Mouse (Mus musculus) hindbrain, embryonic 15.5 days (tissue): Measurements from ENCODE around the gene Olfml1. TPM values are rescaled to one million over a fixed set of nuclear protein-coding genes. Genes with fewer than 3 reads are reported as not detected.

Source experiments
- ATAC-seq: fragments of 200-750 bp; cut with Nextera tagmentation; 2 replicates; pipeline ENCODE4 v1.8.0; 2017; ENCODE audit warnings: low read depth, moderate number of reproducible peaks, moderate TSS enrichment; ENCODE audit not compliant: low FRiP score
- H3K27ac ChIP-seq: fragments of 300-500 bp; sonication (generic); replicated peaks from 2 replicates; pipeline ENCODE4 v1.5.1; 2015; ENCODE audit warnings: mild to moderate bottlenecking, inconsistent platforms
- H3K27me3 ChIP-seq: fragments of 300-500 bp; sonication (generic); 2 replicates; pipeline ENCODE4 v1.6.1; 2015; ENCODE audit warnings: control low read depth, inconsistent platforms
- H3K36me3 ChIP-seq: fragments of 300-500 bp; sonication (generic); 2 replicates; pipeline ENCODE4 v1.6.1; 2015; ENCODE audit warnings: control low read depth, inconsistent platforms
- H3K4me1 ChIP-seq: fragments of 300-500 bp; sonication (generic); replicated peaks from 2 replicates; pipeline ENCODE4 v1.6.1; 2015; ENCODE audit warnings: control low read depth, inconsistent platforms
- H3K4me2 ChIP-seq: fragments of 300-500 bp; sonication (generic); 2 replicates; pipeline ENCODE4 v1.6.1; 2015; ENCODE audit warnings: moderate library complexity, mild to moderate bottlenecking, inconsistent platforms
- H3K4me3 ChIP-seq: fragments of 300-500 bp; sonication (generic); 2 replicates; pipeline ENCODE4 v1.5.1; 2015; ENCODE audit warnings: mild to moderate bottlenecking, inconsistent platforms
- H3K9ac ChIP-seq: fragments of 300-500 bp; sonication (generic); 2 replicates; pipeline ENCODE4 v1.6.1; 2015; ENCODE audit warnings: inconsistent platforms
- H3K9me3 ChIP-seq: fragments of 300-500 bp; sonication (generic); 2 replicates; pipeline ENCODE4 v1.6.1; 2016; ENCODE audit warnings: control low read depth, inconsistent platforms
- WGBS: fragments of 180-500 bp; shearing (Covaris S2); methylation state at CpG from one replicate; pipeline ENCODE4 v1.1.7; 2015; 5-methylcytosine and 5-hydroxymethylcytosine counted together
- polyA plus RNA-seq: library from polyadenylated mRNA; unstranded; fragments of >200 nt; fragmentation: Nextera tagmentation; extraction: Ambion mirVana; gene quantifications from 2 replicates; pipeline ENCODE4 v1.2.1, GENCODE M21; 2015

The Olfml1 gene
- polyA plus RNA-seq, 1 experiment from 2014 or later, result 3.3 TPM

DNA sequence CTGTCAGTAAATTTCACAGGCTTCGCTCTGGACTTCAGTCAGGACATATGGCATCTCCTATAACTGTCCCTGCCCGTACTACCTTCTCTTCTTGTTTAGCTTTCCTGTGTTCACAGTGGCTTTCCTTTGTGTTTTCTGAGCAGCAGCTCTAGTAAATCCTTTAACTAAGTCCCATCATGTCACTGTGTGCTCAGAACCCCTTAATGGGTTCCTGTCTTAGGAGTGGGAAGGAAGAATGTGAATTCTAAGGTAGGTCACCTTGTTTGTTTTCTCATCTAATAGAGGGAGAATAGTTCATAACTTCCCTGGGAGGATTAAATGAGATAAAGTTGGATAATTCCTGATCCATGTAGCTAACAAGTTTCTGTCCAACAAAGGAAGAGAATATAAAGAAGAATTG lies 57.8 kb downstream of the Olfml1 start, which contains the start of gene 5330417H12Rik:
Gene 5330417H12Rik (minus strand): TSS at position 101 of the 400 bp plus-strand sequence.
- H3K4me2 ChIP-seq, result no peak within 1 kb of the TSS
- no peaks in the 10 kb centered on the region for H3K9me3 ChIP-seq
- ATAC-seq, result no peak
- WGBS, result 83% methylated on average over 2 of the region's 2 CpGs
- no peak within 1 kb of the TSS for H3K4me3 ChIP-seq
- H3K36me3 ChIP-seq, result no peaks in the 10 kb centered on the region
- no peak within 1 kb of the TSS for H3K9ac ChIP-seq
- no peaks in the 10 kb centered on the region for H3K4me1 ChIP-seq
- no peak within 1 kb of the TSS for H3K27ac ChIP-seq
- no peaks in the 10 kb centered on the region for H3K27me3 ChIP-seq

DNA sequence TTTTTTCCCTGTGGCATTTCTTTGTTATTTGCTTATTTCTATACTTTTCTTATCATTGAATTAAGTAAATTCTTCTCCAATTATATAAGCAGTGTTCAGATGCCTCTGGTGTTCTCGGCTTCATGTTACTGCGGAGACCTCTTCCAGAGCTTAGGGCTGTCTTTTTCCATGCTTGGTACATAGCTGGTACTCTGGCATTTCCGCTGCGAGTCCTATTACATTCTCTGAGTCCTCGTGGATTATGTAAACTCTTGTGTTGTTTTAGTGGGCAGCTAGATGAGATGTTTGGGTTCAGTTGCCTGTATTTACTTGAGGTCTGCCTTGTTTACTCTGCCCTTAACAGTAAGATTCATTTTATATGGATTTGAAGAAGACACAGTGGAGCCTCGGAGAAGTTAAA lies 58.5 kb downstream of the Olfml1 start:
- Histone ChIP-seq H3K36me3 (no peaks in the 10 kb centered on the region), H3K9me3 (no peaks in the 10 kb centered on the region), H3K4me3 (no peak overlapping the region), H3K4me2 (no peak overlapping the region), H3K27me3 (no peaks in the 10 kb centered on the region), H3K9ac (no peak overlapping the region), H3K4me1 (no peaks in the 10 kb centered on the region), H3K27ac (no peak overlapping the region)
- 86% methylated on average over 6 of the region's 6 CpGs for WGBS
- no peak for ATAC-seq

DNA sequence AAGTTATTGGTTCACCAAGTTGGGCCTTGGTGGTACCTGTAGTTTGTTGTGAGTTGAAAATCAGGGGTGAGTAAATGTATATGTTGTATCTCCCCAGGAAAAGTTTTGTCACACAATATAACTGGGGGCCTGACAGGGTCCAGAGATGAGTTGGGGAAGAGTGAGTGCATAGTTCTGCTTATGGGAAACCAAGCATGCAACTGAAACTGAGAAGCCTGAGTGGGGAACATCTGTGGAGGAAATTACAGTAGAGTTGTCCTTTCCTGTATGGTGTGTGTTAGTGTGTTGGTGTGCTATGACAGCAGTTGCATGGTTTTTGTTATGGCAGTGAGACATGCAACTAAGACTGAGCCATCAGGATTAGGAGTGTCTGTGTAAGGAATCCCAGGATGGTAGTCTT lies 61.1 kb downstream of the Olfml1 start:
- no peak overlapping the region for H3K4me2 ChIP-seq
- H3K4me3 ChIP-seq, result no peak overlapping the region
- ATAC-seq, result no peak
- H3K9me3 ChIP-seq, result no peaks in the 10 kb centered on the region
- no peaks in the 10 kb centered on the region for H3K4me1 ChIP-seq
- H3K27me3 ChIP-seq, result no peaks in the 10 kb centered on the region
- no peak overlapping the region for H3K9ac ChIP-seq
- no peaks in the 10 kb centered on the region for H3K36me3 ChIP-seq
- H3K27ac ChIP-seq, result no peak overlapping the region

DNA sequence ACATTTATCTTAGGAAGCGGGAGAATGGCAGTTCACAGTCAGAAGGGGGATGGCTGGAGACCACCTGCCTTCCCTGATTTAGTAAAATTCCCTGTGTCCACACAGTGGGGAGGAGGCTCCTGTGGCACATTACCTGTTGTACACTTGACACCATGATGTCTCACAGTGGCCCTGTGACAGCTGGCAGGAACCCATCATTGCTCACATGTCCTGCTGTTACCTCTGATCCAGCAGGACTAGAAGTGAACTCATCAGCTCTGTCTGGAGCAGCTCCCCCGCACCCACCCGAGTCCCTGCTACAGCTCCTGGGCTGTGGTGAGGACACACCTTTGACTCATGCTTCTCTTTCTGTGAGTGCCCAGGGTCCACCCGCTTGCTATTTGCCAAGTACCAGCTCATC lies 66.0 kb downstream of the Olfml1 start:
- Histone ChIP-seq H3K4me2 (no peak overlapping the region), H3K4me1 (no peaks in the 10 kb centered on the region), H3K9ac (no peak overlapping the region), H3K36me3 (no peaks in the 10 kb centered on the region), H3K4me3 (no peak overlapping the region), H3K27me3 (no peaks in the 10 kb centered on the region), H3K9me3 (no peaks in the 10 kb centered on the region), H3K27ac (no peak overlapping the region)
- no peak for ATAC-seq
- 93% methylated on average over 4 of the region's 4 CpGs for WGBS

DNA sequence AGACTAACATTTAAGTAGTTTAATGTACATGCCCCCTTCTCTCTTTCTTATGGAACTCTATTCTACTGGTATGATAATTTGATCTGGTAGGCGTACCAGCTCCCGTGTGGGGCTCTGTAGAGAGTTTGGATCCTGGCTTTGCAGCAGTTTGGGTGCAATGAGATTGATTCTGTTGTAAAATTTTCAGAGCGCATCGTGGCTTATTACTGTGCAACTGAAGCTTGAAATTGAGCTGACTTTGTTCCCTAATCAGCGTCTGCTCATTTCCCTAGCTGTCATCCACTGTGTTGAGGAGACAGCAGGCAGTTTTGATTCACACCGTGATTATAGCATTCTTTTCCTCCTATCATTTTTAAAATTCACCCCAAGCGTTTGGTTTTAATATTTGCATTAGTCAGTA lies 70.2 kb downstream of the Olfml1 start:
- no peak overlapping the region for H3K4me2 ChIP-seq
- H3K27ac ChIP-seq, result peak overlapping the region; percentile 45; the same call in 1 of the 2 replicates
- H3K9ac ChIP-seq, result no peak overlapping the region
- H3K4me3 ChIP-seq, result no peak overlapping the region
- WGBS, result 70% methylated on average over 7 of the region's 7 CpGs
- no peaks in the 10 kb centered on the region for H3K4me1 ChIP-seq
- ATAC-seq, result peak; percentile 71
- no peaks in the 10 kb centered on the region for H3K27me3 ChIP-seq
- no peaks in the 10 kb centered on the region for H3K9me3 ChIP-seq
- H3K36me3 ChIP-seq, result no peaks in the 10 kb centered on the region

DNA sequence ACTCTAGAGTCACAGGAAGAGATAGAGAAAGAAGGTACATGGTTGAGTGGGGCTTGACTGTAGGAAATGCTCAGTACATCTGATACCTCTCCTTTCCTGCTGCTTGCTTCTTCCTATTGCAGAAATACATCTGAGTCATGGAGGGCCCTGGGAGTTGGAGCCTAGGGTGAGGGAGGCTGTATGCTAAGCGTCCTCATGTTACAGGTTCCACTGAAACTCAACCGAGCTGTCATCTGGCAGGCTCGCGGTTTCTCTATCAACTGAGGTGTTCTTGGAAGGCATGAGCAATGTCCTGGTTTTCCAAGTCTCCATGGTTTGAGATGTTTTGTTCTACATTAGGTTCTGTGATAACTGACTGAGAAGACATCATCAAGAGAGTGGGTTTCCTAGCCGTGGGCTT lies 70.8 kb downstream of the Olfml1 start:
- Histone ChIP-seq H3K27ac (0 out of 2 replicates have a peak overlapping the region, but pooled peaks have one; percentile 45), H3K4me1 (no peaks in the 10 kb centered on the region), H3K36me3 (no peaks in the 10 kb centered on the region), H3K9ac (no peak overlapping the region), H3K27me3 (no peaks in the 10 kb centered on the region), H3K4me3 (no peak overlapping the region), H3K9me3 (no peaks in the 10 kb centered on the region), H3K4me2 (no peak overlapping the region)
- ATAC-seq, result no peak
- 91% methylated on average over 5 of the region's 5 CpGs for WGBS

Other genes starting within 250 kb of the Olfml1 start
- 11.5 and 12.7 TPM in 2 replicates for gene Syt9, start 196.7 kb upstream of the Olfml1 start, polyA plus RNA-seq
- 2.5 and 2.8 TPM in 2 replicates for gene Ppfibp2, start 27.8 kb downstream of the Olfml1 start, polyA plus RNA-seq
- gene 5330417H12Rik, start 57.7 kb downstream of the Olfml1 start, polyA plus RNA-seq, result not detected in 2 replicates
- gene Cyb5r2, start 190.6 kb downstream of the Olfml1 start, polyA plus RNA-seq, result 0.13 TPM in 2 replicates
- gene Ovch2, start 233.8 kb downstream of the Olfml1 start, polyA plus RNA-seq, result not detected in 2 replicates
- gene Olfr467, start 244.8 kb downstream of the Olfml1 start, polyA plus RNA-seq, result not detected in 2 replicates